Mouse (Mus musculus): ENCODE measurements at regions not wholly inside any gene's neighbourhood (a gene's known extent, or its start where the extent isn't known, plus 50 kb on each side); places are given as distances from the start of the nearest gene placed in this dataset.

DNA sequence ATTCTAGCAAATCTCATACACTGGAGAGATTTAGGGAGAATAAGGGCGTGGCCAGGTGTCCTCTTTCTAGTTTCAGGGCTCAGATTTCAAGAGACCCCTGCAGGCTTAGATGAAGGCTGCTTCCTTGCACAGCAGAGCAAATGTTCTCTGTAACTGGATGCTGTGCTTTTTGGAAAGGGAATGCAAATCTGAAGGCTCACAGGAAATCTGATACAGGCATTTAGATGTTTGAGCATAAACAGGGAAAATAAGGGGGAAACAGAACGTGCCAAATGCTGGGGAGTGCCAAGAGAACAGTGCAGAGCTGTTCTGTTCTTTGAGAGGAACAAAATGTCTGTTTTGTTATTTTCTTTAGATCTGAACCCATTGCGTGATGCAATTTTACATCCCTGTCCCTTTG, 161.0 kb upstream of the Samsn1 start:
- no peak for DNase-seq

- no peak for DNase-seq
Measured at GRCm38 (mm10) chr16:76181596-76181995, 159.5 kb upstream of the Samsn1 start.

DNA sequence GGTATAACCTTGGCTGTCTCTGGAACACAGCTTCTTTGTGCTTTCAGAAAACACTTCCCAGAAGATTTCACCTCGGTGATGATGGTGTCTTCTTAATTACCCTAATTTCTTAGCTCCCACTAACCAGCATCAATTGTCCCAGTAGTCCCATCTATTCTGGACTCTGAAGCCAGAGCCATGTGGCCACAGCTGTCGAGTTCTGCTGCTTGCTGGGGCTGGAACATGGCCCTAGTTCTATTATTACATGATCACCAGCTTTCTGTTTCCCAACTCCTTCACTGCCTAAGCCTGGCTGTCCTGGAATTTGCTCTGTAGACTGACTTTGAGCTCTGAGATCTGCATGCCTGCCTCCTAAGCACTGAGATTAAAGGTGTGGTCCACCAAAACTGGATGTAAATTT, 145.6 kb upstream of the Samsn1 start:
- DNase-seq, result no peak

- no peak for DNase-seq
Measured at GRCm38 (mm10) chr16:76160879-76161278, 138.8 kb upstream of the Samsn1 start.

GRCm38 (mm10) chr16:76158585-76158984, 136.5 kb upstream of the Samsn1 start:
- no peak for DNase-seq

- DNase-seq, result peak; percentile 3
Measured at GRCm38 (mm10) chr16:76153766-76154525, 131.9 kb upstream of the Samsn1 start.

GRCm38 (mm10) chr16:76149581-76149980, 127.5 kb upstream of the Samsn1 start:
- no peak for DNase-seq

GRCm38 (mm10) chr16:76133892-76134291, 111.8 kb upstream of the Samsn1 start:
- DNase-seq, result no peak

- DNase-seq, result no peak
Measured at GRCm38 (mm10) chr16:76130486-76130885, 108.4 kb upstream of the Samsn1 start.

DNA sequence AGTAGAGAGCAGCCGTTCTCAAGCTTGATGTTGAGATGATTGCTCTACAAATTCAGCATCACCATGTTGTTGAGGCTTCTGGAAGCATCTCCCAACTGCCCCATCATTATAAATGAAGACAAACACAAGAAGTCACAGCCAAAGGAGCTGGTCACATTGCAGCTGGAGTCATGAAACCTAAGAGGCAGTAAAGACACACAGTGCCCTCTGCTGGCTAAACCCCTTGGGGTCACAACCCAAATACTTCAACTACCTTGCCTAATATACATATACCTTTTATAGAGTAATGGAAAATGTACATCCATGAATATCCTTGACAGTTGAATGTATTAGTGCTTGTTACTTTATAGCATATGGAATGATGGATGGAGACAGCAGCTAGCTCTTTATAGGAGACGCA, 107.9 kb upstream of the Samsn1 start:
- DNase-seq, result no peak

GRCm38 (mm10) chr16:76123021-76123384, 100.9 kb upstream of the Samsn1 start:
- DNase-seq, result no peak

DNA sequence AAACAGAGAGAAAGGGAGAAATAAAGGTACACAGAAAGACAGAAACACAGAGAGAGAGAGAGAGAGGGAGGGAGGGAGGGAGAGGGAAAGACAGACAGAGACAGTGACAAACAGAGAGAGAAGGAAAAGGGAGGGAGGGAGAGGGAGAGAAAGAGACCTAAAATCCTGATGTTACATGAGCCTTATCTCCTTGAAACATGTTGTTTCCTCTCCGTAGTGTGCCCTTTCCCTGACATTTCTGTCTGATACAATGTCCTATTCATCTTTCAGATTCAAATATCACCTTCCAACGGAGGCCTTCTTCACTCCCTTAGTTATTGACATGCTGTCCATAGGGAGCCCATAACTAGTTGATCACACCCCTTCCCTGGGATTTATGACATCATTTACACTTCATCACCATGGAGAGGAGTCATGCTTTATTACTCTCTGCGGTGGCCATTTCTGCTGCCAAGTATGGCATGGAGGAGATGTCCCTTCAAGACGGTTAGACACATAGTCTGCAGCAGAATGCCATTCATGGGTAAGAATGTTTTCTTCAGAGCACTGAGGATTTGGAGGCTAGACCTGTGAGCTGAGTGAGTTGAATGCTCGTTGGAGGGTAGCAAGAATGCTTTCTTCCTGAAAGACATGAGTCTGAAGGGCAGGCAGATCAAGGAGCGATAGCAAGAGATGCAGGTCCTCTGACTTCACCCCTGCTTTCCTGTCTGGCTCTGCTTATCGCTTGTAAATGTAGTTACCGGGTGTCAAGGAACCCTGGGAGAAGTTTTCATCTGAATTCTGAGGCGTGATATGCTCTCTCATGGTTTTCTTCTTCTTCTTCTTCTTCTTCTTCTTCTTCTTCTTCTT, 100.3 kb upstream of the Samsn1 start:
- no peak for DNase-seq

GRCm38 (mm10) chr16:76120712-76121111, 98.6 kb upstream of the Samsn1 start:
- no peak for DNase-seq

- DNase-seq, result no peak
Measured at GRCm38 (mm10) chr16:76110383-76110782, 88.3 kb upstream of the Samsn1 start.

GRCm38 (mm10) chr16:76108464-76108863, 86.4 kb upstream of the Samsn1 start:
- no peak for DNase-seq

DNA sequence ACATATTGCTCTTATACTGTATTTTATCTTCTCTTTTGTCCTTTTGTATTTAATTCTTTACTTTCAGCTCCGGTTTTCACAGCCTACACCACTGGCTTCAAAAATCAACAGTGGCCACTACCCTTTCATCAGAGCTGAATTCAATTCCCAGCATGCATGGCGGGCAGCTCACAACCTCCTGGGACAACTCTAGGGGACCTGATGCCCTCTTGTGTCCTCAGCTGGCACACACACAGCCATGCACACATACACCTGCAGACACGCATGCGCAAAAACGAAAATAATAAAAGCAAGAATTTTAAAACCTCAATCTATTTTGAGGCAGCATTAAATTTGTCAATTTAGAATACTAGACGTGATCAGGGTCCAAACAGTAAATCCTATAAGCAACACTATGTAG, 82.6 kb upstream of the Samsn1 start:
- no peak for DNase-seq

DNA sequence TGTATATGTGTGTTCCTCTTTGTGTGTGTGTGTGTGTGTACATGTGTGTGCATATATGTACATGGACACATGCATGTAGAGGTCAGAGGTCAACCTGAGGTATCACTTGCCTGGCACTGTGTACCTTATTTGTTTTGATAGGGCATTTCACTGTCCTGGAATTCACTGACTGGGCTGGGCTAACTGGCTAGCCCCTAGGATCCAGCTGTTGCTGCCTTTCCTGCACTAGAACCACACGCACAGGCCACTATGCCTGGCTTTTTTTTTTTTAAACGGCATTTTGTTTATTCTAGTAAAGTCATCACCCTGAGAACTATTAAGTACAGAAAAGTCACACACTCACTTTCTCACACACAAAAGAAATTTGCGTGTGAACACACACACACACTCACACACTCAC, 79.7 kb upstream of the Samsn1 start:
- no peak for DNase-seq

- DNase-seq, result no peak
Measured at GRCm38 (mm10) chr16:76097808-76098207, 75.7 kb upstream of the Samsn1 start.

- no peak for DNase-seq
Measured at GRCm38 (mm10) chr16:76096363-76096762, 74.3 kb upstream of the Samsn1 start.

GRCm38 (mm10) chr16:76085363-76085762, 63.3 kb upstream of the Samsn1 start:
- DNase-seq, result no peak

GRCm38 (mm10) chr16:76082465-76082864, 60.4 kb upstream of the Samsn1 start:
- no peak for DNase-seq

DNA sequence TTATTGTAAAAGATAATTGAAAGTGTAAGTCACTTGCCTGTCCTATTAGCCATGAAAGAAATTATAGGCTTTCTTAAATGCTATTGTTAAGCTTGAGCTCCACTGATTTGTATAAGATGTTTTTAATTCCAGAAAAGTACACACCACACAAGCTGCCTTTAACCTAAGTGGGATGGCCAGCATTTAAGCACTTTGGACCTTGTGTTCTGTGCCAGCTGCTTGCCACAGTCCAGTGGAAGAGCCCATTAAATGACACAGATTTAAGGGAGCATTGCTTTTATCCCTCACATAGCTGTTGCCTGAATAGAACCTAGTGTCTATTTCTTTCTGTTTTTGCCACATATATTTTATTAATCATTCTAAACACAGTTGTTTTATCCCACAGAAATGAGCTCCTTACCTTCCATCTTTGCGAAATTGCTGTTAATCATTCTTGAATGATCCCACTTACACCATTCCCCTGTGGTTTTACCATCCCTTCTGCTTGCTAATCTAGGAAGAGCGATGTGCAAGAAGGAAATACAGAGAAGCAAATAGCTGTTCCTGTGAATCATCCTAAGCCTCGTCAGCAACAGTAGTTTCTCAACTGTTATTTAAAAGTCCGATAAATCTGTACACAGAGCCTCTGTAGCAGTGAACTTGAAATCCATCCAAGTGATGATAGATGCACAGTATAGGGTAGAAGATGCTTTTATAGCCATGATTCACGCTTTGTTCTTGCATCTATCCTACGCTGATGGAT, 57.9 kb upstream of the Samsn1 start:
- no peak for DNase-seq

DNA sequence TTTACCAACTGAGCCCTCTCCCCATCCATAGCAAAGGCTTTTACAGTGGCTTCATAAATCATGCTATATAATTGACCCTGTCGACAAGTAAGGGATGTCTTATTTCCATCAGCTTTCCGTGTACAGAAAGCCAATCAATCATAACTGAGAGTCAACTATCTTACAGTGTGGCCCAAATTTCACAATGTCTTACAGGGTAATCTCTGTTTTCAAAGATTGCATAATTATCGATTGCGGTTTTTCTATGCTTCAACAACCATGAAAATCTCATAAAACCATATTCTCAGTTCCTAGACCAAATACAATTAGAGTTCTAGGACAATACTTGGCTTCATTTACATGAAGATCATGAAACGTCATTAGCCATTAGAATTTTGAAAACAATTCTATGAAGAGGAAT, 56.1 kb upstream of the Samsn1 start:
- no peak for DNase-seq

DNA sequence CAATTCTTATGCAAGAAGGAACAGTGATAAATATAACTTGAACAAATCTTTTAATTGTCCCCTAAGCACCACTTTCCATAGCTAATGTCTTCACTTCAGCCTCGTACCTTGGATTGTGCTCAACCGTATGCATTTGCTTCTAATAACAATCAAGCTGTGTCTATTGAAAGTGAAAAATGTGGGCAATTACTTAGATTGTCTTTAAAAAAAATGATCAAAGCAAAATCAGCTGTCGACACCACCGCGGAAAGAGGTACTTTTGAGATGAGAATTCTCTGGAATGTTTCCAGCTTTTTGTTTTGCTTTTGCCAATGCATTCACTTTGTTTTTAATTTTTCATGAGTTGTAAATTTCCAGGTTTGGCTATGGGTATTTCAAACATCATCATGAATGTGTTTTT, 54.1 kb upstream of the Samsn1 start:
- DNase-seq, result no peak
